Mouse (Mus musculus) intestine, embryonic 15.5 days (tissue): ENCODE measurements at regions not wholly inside any gene's neighbourhood (a gene's known extent, or its start where the extent isn't known, plus 50 kb on each side); places are given as distances from the start of the nearest gene placed in this dataset.

ENCODE experiments used
- ATAC-seq: fragments of 200-750 bp; cut with Nextera tagmentation; 2 replicates; pipeline ENCODE4 v1.8.0; 2017; ENCODE audit warnings: moderate TSS enrichment, moderate library complexity
- H3K27ac ChIP-seq: fragments of 300-500 bp; sonication (generic); 2 replicates; pipeline ENCODE4 v1.5.1; 2015; ENCODE audit warnings: mild to moderate bottlenecking, inconsistent platforms
- H3K27me3 ChIP-seq: fragments of 300-500 bp; sonication (generic); replicated peaks from 2 replicates; pipeline ENCODE4 v1.6.1; 2015; ENCODE audit warnings: inconsistent platforms
- H3K36me3 ChIP-seq: fragments of 300-500 bp; sonication (generic); 2 replicates; pipeline ENCODE4 v1.6.1; 2015; ENCODE audit warnings: inconsistent platforms
- H3K4me1 ChIP-seq: fragments of 300-500 bp; sonication (generic); replicated peaks from 2 replicates; pipeline ENCODE4 v1.6.1; 2015; ENCODE audit warnings: inconsistent platforms
- H3K4me2 ChIP-seq: fragments of 300-500 bp; sonication (generic); replicated peaks from 2 replicates; pipeline ENCODE4 v1.6.1; 2015; ENCODE audit warnings: mild to moderate bottlenecking, inconsistent platforms
- H3K4me3 ChIP-seq: fragments of 300-500 bp; sonication (generic); replicated peaks from 2 replicates; pipeline ENCODE4 v1.5.1; 2015; ENCODE audit warnings: inconsistent platforms
- H3K9ac ChIP-seq: fragments of 300-500 bp; sonication (generic); 2 replicates; pipeline ENCODE4 v1.6.1; 2015; ENCODE audit warnings: inconsistent platforms
- H3K9me3 ChIP-seq: fragments of 300-500 bp; sonication (generic); 2 replicates; pipeline ENCODE4 v1.6.1; 2016; ENCODE audit warnings: inconsistent platforms
- WGBS: fragments of 180-500 bp; shearing (Covaris S2); methylation state at CpG from one replicate; pipeline ENCODE4 v1.1.7; 2015; 5-methylcytosine and 5-hydroxymethylcytosine counted together
- microRNA counts: library from miRNA; unstranded; fragments of <30 nt; microRNA quantifications from one replicate; lab custom pipeline; 2016

GRCm38 (mm10) chr8:64318524-64319219 is 112.6 kb upstream of the Tll1 start:
- H3K36me3 ChIP-seq: no peaks in the 10 kb centered on the region
- no peak overlapping the region for H3K9ac ChIP-seq
- no peaks in the 10 kb centered on the region; the same call in 1 of the 2 replicates for H3K4me1 ChIP-seq
- H3K4me2 ChIP-seq: no peak overlapping the region
- no peak overlapping the region for H3K27ac ChIP-seq
- no peaks in the 10 kb centered on the region for H3K9me3 ChIP-seq
- 59% methylated on average over 10 of the region's 10 CpGs for WGBS
- no peak overlapping the region for H3K4me3 ChIP-seq
- ATAC-seq: no peak
- H3K27me3 ChIP-seq: no peaks in the 10 kb centered on the region

GRCm38 (mm10) chr8:64317815-64318214 is 111.7 kb upstream of the Tll1 start:
- H3K9me3 ChIP-seq: no peaks in the 10 kb centered on the region
- H3K9ac ChIP-seq: no peak overlapping the region
- H3K4me3 ChIP-seq: no peak overlapping the region
- no peaks in the 10 kb centered on the region for H3K27me3 ChIP-seq
- H3K4me1 ChIP-seq: no peaks in the 10 kb centered on the region; the same call in 1 of the 2 replicates
- no peak overlapping the region for H3K4me2 ChIP-seq
- H3K27ac ChIP-seq: no peak overlapping the region
- no peaks in the 10 kb centered on the region for H3K36me3 ChIP-seq
- ATAC-seq: no peak

GRCm38 (mm10) chr8:64307995-64308394 is 101.9 kb upstream of the Tll1 start:
- Histone ChIP-seq H3K27me3 (no peaks in the 10 kb centered on the region), H3K27ac (no peak overlapping the region), H3K4me3 (no peak overlapping the region), H3K4me1 (no peaks in the 10 kb centered on the region), H3K9me3 (no peaks in the 10 kb centered on the region), H3K9ac (no peak overlapping the region), H3K4me2 (no peak overlapping the region), H3K36me3 (no peaks in the 10 kb centered on the region)
- no peak for ATAC-seq
- WGBS: 88% methylated on average over 1 of the region's 1 CpGs

GRCm38 (mm10) chr8:64282806-64283205 is 76.7 kb upstream of the Tll1 start:
- 89% methylated on average over 6 of the region's 6 CpGs for WGBS
- no peak overlapping the region for H3K27ac ChIP-seq
- no peaks in the 10 kb centered on the region for H3K4me1 ChIP-seq

GRCm38 (mm10) chr8:64281598-64281997 is 75.5 kb upstream of the Tll1 start:
- Histone ChIP-seq H3K4me3 (no peak overlapping the region), H3K4me2 (no peak overlapping the region), H3K9ac (no peak overlapping the region), H3K27ac (no peak overlapping the region), H3K36me3 (no peaks in the 10 kb centered on the region), H3K4me1 (no peaks in the 10 kb centered on the region), H3K9me3 (no peaks in the 10 kb centered on the region), H3K27me3 (no peaks in the 10 kb centered on the region)
- no peak for ATAC-seq
- 70% methylated on average over 3 of the region's 3 CpGs for WGBS

More at GRCm38 (mm10) chr8:64282806-64283205, 76.7 kb upstream of the Tll1 start:
- no peak for ATAC-seq
- Histone ChIP-seq H3K27me3 (no peaks in the 10 kb centered on the region), H3K9ac (no peak overlapping the region), H3K9me3 (no peaks in the 10 kb centered on the region), H3K4me2 (no peak overlapping the region), H3K4me3 (no peak overlapping the region), H3K36me3 (no peaks in the 10 kb centered on the region)

GRCm38 (mm10) chr8:64280391-64280790 is 74.3 kb upstream of the Tll1 start:
- no peak for ATAC-seq
- Histone ChIP-seq H3K4me3 (no peak overlapping the region), H3K27ac (no peak overlapping the region), H3K27me3 (no peaks in the 10 kb centered on the region), H3K4me2 (no peak overlapping the region), H3K36me3 (no peaks in the 10 kb centered on the region), H3K9me3 (no peaks in the 10 kb centered on the region), H3K9ac (no peak overlapping the region), H3K4me1 (no peaks in the 10 kb centered on the region)

- no peak overlapping the region for H3K9ac ChIP-seq
- no peaks in the 10 kb centered on the region for H3K27me3 ChIP-seq
- H3K4me1 ChIP-seq: no peaks in the 10 kb centered on the region
- no peaks in the 10 kb centered on the region for H3K9me3 ChIP-seq
- no peak overlapping the region for H3K4me3 ChIP-seq
- no peak for ATAC-seq
- H3K36me3 ChIP-seq: no peaks in the 10 kb centered on the region
- no peak overlapping the region for H3K4me2 ChIP-seq
- H3K27ac ChIP-seq: no peak overlapping the region
- 55% methylated on average over 6 of the region's 6 CpGs for WGBS
Observed at GRCm38 (mm10) chr8:64276058-64276457, 70.0 kb upstream of the Tll1 start.

GRCm38 (mm10) chr8:64265304-64265945 is 59.4 kb upstream of the Tll1 start:
- H3K4me2 ChIP-seq: no peak overlapping the region
- no peak overlapping the region for H3K27ac ChIP-seq
- no peak overlapping the region for H3K4me3 ChIP-seq
- H3K4me1 ChIP-seq: no peaks in the 10 kb centered on the region
- no peak overlapping the region for H3K9ac ChIP-seq
- no peaks in the 10 kb centered on the region for H3K36me3 ChIP-seq
- no peak for ATAC-seq
- 49% methylated on average over 6 of the region's 6 CpGs for WGBS
- no peaks in the 10 kb centered on the region for H3K27me3 ChIP-seq
- H3K9me3 ChIP-seq: no peaks in the 10 kb centered on the region

MicroRNA genes in the stretch of these regions (microRNA counts, 519-probe panel; counts per million panel counts)
- microRNA mmu-miR-710 (lab: Ali Mortazavi, UCI): 1,991 counts per million, percentile 45 among the panel's probes with 10 or more counts
